Mouse (Mus musculus) forebrain, embryonic 14.5 days (tissue): ENCODE results near the gene Kcnab2. TPM values are rescaled to one million over a fixed set of nuclear protein-coding genes. Genes with fewer than 3 reads are reported as not detected.

Source experiments
- ATAC-seq: fragments of 200-750 bp; cut with Nextera tagmentation; 2 replicates; pipeline ENCODE4 v1.8.0; 2017; ENCODE audit warnings: mild to moderate bottlenecking, moderate library complexity
- DNase-seq: peaks from one replicate; pipeline ENCODE4 v3.0.0-alpha.2; 2015; ENCODE audit warnings: low spot score
- H3K27ac ChIP-seq: fragments of 300-500 bp; sonication (generic); 2 replicates; pipeline ENCODE4 v1.5.1; 2014; ENCODE audit warnings: low read depth, mild to moderate bottlenecking, control low read depth, low read length, moderate library complexity
- H3K27me3 ChIP-seq: fragments of 300-500 bp; sonication (generic); replicated peaks from 2 replicates; pipeline ENCODE4 v1.6.1; 2014; ENCODE audit warnings: low read length, control low read depth, mixed read lengths; ENCODE audit not compliant: control insufficient read depth, insufficient read depth
- H3K36me3 ChIP-seq: fragments of 300-500 bp; sonication (generic); 2 replicates; pipeline ENCODE4 v1.6.1; 2014; ENCODE audit warnings: low read length, control low read depth; ENCODE audit not compliant: control insufficient read depth, insufficient read depth
- H3K4me1 ChIP-seq: fragments of 300-500 bp; sonication (generic); 2 replicates; pipeline ENCODE4 v1.6.1; 2014; ENCODE audit warnings: antibody characterized with exemption, low read length, control low read depth; ENCODE audit not compliant: control insufficient read depth, insufficient read depth
- H3K4me2 ChIP-seq: fragments of 300-500 bp; sonication (generic); 2 replicates; pipeline ENCODE4 v1.6.1; 2014; ENCODE audit warnings: mild to moderate bottlenecking, control low read depth, low read length
- H3K4me3 ChIP-seq: fragments of 300-500 bp; sonication (generic); 2 replicates; pipeline ENCODE4 v1.5.1; 2014; ENCODE audit warnings: low read depth, low read length, control low read depth
- H3K9ac ChIP-seq: fragments of 300-500 bp; sonication (generic); 2 replicates; pipeline ENCODE4 v1.6.1; 2014; ENCODE audit warnings: mild to moderate bottlenecking, low read length, control low read depth, moderate library complexity
- H3K9me3 ChIP-seq: fragments of 300-500 bp; sonication (generic); replicated peaks from 2 replicates; pipeline ENCODE4 v1.6.1; 2016; ENCODE audit warnings: low read length, control low read depth, mixed read lengths; ENCODE audit not compliant: control insufficient read depth
- WGBS: fragments of 180-500 bp; shearing (Covaris S2); extraction: QIAGEN DNeasy Blood & Tissue Kit; methylation state at CpG from one replicate; pipeline ENCODE4 v1.1.7; 2014; 5-methylcytosine and 5-hydroxymethylcytosine counted together
- polyA plus RNA-seq: library from polyadenylated mRNA; unstranded; fragments of >200 nt; fragmentation: Nextera tagmentation; extraction: Ambion mirVana; gene quantifications from 2 replicates; pipeline ENCODE4 v1.2.1, GENCODE M21; 2014

Kcnab2 gene
- polyA plus RNA-seq, 1 experiment from 2014 or later = 11.2 TPM

- H3K36me3 ChIP-seq = no peaks in the 10 kb centered on the region
- H3K27me3 ChIP-seq = no peaks in the 10 kb centered on the region
- H3K4me1 ChIP-seq = peaks cover 26% of the 10 kb centered on the region
- no peak overlapping the region for H3K4me3 ChIP-seq
- H3K9ac ChIP-seq = no peak overlapping the region
- no peak overlapping the region for H3K27ac ChIP-seq
- DNase-seq = no peak
- WGBS = 82% methylated on average over 14 of the region's 14 CpGs
- no peak for ATAC-seq
- H3K9me3 ChIP-seq = no peaks in the 10 kb centered on the region
- H3K4me2 ChIP-seq = no peak overlapping the region
Observed at GRCm38 (mm10) chr4:152353886-152354637, 123.6 kb downstream of the Kcnab2 start.

GRCm38 (mm10) chr4:152351422-152352305 lies 126.0 kb downstream of the Kcnab2 start:
- H3K27ac ChIP-seq = peak overlapping the region; percentile 88

DNA sequence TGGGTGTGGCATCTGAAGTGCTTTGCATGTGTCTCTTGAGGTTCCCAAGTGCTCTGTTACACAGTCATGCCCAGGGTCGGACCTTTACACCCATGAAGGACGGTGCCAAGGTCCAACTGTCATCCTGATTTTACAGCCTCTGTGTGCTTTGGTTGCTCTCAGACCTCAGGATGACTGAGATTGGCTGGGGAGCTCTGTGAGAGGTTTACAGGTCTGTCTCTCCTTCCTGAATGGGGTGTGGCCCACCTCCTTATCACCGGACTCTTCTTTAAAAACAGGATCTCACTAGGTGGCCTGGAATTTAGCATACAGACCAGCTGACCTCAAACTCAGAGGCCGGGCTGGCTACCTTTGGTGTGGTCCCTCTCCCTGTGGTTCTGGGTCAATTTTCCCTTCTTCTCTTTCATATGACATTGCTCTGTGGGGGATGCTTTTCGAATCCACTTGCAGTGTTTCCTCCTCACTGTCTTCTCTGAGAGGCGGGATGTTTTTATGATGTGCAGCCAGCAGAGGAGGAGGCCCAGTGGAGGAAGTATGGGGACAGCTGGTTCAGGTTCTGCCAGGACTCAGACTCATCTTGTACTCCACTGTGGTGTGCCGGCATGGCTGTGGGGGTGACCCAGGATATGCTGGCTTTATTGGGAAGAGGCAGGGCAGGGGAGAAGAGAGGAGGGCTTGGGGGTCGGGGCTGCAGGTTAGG lies 126.8 kb downstream of the Kcnab2 start:
- peak overlapping the region; percentile 51 for H3K4me2 ChIP-seq
- no peak overlapping the region for H3K4me3 ChIP-seq
- H3K27me3 ChIP-seq = no peaks in the 10 kb centered on the region
- H3K36me3 ChIP-seq = no peaks in the 10 kb centered on the region
- no peaks in the 10 kb centered on the region for H3K9me3 ChIP-seq
- 0 out of 2 replicates have a peak overlapping the region, but pooled peaks have one; percentile 8 for H3K9ac ChIP-seq
- DNase-seq = no peak
- peaks cover 31% of the 10 kb centered on the region for H3K4me1 ChIP-seq
- peak overlapping the region; percentile 88 for H3K27ac ChIP-seq
- WGBS = 35% methylated on average over 8 of the region's 8 CpGs
- ATAC-seq = no peak

More at GRCm38 (mm10) chr4:152351422-152352305, 126.0 kb downstream of the Kcnab2 start:
- ATAC-seq (0 out of 2 replicates have a peak, but pooled peaks have one; percentile 9), DNase-seq (peak; percentile 50)
- Histone ChIP-seq H3K4me1 (peaks cover 31% of the 10 kb centered on the region), H3K9ac (no peak overlapping the region), H3K9me3 (no peaks in the 10 kb centered on the region), H3K36me3 (no peaks in the 10 kb centered on the region), H3K4me2 (peak overlapping the region; percentile 51; the same call in 1 of the 2 replicates), H3K4me3 (no peak overlapping the region), H3K27me3 (no peaks in the 10 kb centered on the region)
- WGBS = 10% methylated on average over 14 of the region's 14 CpGs

DNA sequence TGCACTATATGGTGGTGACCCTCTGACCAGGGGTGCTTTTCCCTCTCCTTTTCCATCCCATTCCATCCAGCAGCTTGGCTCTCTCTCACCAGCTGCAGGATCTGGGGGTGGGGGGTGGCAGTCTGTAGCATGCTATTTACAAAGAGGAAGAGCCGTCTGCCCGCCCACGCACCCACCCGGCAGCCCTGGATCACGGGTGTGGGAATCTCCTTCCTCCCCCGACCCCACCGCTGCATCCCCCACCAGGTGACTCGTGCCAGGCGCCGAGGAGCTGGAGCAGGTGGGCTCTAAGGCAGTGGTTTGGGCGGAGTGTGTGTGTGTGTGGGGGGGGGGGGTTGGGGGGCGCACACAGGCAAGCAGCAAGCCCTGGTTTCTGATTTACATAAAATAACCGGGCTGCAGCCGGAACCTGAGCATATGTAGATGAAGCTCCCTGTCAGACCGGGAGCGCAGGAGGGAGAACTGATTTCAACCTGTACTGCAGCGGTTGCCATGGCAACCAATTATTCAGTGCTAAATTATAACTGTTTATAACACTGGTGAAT lies 127.8 kb downstream of the Kcnab2 start:
- DNase-seq = peak; percentile 95
- Histone ChIP-seq H3K36me3 (no peaks in the 10 kb centered on the region), H3K27me3 (no peaks in the 10 kb centered on the region), H3K9ac (peak overlapping the region; percentile 45), H3K27ac (peak overlapping the region; percentile 93), H3K9me3 (no peaks in the 10 kb centered on the region), H3K4me1 (peaks cover 31% of the 10 kb centered on the region), H3K4me2 (peak overlapping the region; percentile 51), H3K4me3 (peak overlapping the region; percentile 16; the same call in 1 of the 2 replicates)
- WGBS = 6% methylated on average over 15 of the region's 17 CpGs
- peak; percentile 74 for ATAC-seq

DNA sequence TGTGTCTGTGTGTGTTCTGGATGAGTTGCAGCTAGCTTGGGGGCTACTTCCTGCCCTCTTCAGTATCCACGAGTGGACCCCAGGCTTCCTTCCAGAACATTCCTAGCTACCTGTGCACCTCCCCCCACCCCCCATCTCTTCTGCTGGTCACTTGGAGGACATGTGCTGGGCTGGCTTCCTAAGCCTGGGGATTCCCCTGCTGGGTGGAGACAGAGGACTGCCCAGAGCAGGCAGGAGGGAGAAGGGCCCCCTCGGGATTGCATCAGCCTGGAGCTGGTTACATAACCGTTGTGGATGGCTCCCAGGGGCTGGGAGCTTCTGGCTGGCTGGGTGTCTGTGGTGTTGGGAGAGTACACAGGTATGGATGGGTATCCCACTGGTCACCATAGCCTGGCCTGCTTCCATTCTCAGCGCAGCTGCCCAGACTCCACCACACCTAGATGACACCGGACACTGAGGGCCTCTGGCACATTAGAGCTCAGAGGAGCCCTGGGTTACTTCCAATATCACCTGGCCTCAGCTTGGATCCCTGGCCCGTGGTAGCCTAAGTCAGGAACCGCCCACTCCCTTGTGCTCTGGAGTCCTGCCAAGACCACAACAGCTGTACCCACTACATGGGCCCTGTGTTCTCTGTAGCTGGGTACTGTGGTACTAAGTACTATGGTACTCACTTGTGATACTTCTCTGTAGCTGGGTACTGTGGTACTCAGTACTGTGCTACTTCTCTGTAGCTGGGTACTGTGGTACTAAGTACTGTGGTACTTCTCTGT lies 132.4 kb downstream of the Kcnab2 start:
- no peak for ATAC-seq
- H3K9me3 ChIP-seq = no peaks in the 10 kb centered on the region
- DNase-seq = no peak
- no peak overlapping the region for H3K27ac ChIP-seq
- 0 out of 2 replicates have a peak, but pooled peaks cover 3% of the 10 kb centered on the region for H3K27me3 ChIP-seq
- H3K4me2 ChIP-seq = no peak overlapping the region
- WGBS = 53% methylated on average over 7 of the region's 7 CpGs
- no peak overlapping the region for H3K9ac ChIP-seq
- peaks cover 20% of the 10 kb centered on the region for H3K4me1 ChIP-seq
- no peak overlapping the region for H3K4me3 ChIP-seq
- no peaks in the 10 kb centered on the region for H3K36me3 ChIP-seq

DNA sequence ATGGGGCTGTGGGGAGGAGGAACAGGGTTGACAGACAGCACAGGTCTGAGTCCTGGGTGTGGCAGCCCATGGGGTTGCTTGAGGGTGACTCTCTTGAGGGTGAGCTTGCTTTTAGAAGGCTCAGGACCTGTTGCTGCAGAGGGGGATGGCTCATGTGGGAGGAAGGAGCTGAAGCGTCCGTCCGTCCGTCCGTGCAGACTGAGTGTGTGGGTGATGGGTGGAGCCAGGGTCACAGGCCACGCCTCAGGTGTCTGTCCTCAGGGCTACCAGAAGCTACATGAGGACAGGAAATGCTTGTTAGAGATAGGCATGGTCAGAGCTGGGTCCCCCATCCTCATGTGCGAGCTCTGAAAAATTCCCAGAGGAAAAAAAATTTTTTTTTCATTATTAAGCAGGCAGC lies 133.0 kb downstream of the Kcnab2 start:
- Histone ChIP-seq H3K9me3 (no peaks in the 10 kb centered on the region), H3K36me3 (no peaks in the 10 kb centered on the region), H3K9ac (no peak overlapping the region), H3K4me2 (no peak overlapping the region), H3K4me1 (peaks cover 19% of the 10 kb centered on the region), H3K4me3 (no peak overlapping the region), H3K27ac (no peak overlapping the region), H3K27me3 (0 out of 2 replicates have a peak, but pooled peaks cover 3% of the 10 kb centered on the region)
- WGBS = 68% methylated on average over 7 of the region's 7 CpGs
- ATAC-seq (no peak), DNase-seq (no peak)

- no peak for ATAC-seq
- H3K9me3 ChIP-seq = no peaks in the 10 kb centered on the region
- H3K27ac ChIP-seq = no peak overlapping the region
- H3K9ac ChIP-seq = no peak overlapping the region
- peak; percentile 55 for DNase-seq
- no peak overlapping the region for H3K4me2 ChIP-seq
- no peaks in the 10 kb centered on the region for H3K36me3 ChIP-seq
- peaks cover 12% of the 10 kb centered on the region for H3K4me1 ChIP-seq
- 11% methylated on average over 5 of the region's 5 CpGs for WGBS
- H3K27me3 ChIP-seq = 0 out of 2 replicates have a peak, but pooled peaks cover 5% of the 10 kb centered on the region
- H3K4me3 ChIP-seq = no peak overlapping the region
Observed at GRCm38 (mm10) chr4:152343296-152343695, 134.4 kb downstream of the Kcnab2 start.
